Mouse (Mus musculus): ENCODE results near the gene Pdilt. TPM values are rescaled to one million over a fixed set of nuclear protein-coding genes. Genes with fewer than 3 reads are reported as not detected.

Pdilt gene
- total RNA-seq, 1 experiment, result not detected

DNA sequence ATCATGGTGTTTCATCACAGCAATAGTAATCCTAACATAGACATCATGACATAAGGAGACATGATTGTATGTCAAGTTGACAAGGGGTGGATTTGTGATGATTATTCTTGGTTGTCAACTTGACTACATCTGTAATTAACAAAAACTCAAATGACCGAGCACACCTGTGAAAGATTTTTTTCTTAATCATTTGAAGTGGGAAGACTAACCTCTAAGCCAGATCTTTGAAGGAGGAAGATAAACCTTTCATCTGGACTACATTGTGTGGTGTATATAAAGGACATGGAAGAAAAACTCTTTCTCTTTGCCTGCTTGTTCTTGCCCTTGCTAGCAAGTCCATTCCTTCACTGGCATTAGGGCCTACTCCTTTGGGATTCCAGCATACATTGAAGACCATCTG, 30.8 kb upstream of the Pdilt start, which contains the start of gene Acsm2:
TSS of gene Acsm2 (plus strand) at position 301 of the 400 bp plus-strand sequence.
- Histone ChIP-seq H3K9me3 (ENCODE audit: control insufficient read depth, insufficient read depth, low read depth, low read length) (no peaks in the 10 kb centered on the region), H3K4me3 (ENCODE audit: insufficient read depth in 1 of 2, low read depth in 1 of 2, low read length in 2 of 2, poor library complexity in 1 of 2, severe bottlenecking in 1 of 2) (no peak within 1 kb of the TSS), H3K27ac (ENCODE audit: insufficient read depth, low read depth, low read length, poor library complexity, severe bottlenecking) (no peak within 1 kb of the TSS), H3K9ac (ENCODE audit: insufficient read depth, low read depth, low read length, poor library complexity, severe bottlenecking) (no peak within 1 kb of the TSS), H3K36me3 (ENCODE audit: control insufficient read depth, insufficient read depth, low read length, poor library complexity, severe bottlenecking) (no peaks in the 10 kb centered on the region), H3K4me1 (ENCODE audit: control insufficient read depth in 2 of 2, insufficient read depth in 2 of 2, low read length in 2 of 2, poor library complexity in 1 of 2) (no peaks in the 10 kb centered on the region)
- in situ Hi-C loops (cut with MboI; ENCODE audit: low sequenced_read_pairs in 2 of 2, unreplicated experiment in 2 of 2), result no loop called here
- TF ChIP-seq ZNF384 (IDR thresholded peaks at IDR 0.05; ENCODE audit: low read depth, low read length), result no peak
- TF ChIP-seq HCFC1 (IDR thresholded peaks at IDR 0.05; ENCODE audit: borderline replicate concordance, insufficient read depth, low read length), result no peak
- TF ChIP-seq MAFK (IDR thresholded peaks at IDR 0.05; ENCODE audit: insufficient read depth, low read depth, low read length), result no peak
- TF ChIP-seq CHD2 (IDR thresholded peaks at IDR 0.05; ENCODE audit: low read depth, low read length), result no peak
- TF ChIP-seq ZC3H11A (IDR thresholded peaks at IDR 0.05; ENCODE audit: borderline replicate concordance, low read depth, low read length), result no peak
- no peak for DNase-seq (ENCODE audit: low read depth, low spot score)

DNA sequence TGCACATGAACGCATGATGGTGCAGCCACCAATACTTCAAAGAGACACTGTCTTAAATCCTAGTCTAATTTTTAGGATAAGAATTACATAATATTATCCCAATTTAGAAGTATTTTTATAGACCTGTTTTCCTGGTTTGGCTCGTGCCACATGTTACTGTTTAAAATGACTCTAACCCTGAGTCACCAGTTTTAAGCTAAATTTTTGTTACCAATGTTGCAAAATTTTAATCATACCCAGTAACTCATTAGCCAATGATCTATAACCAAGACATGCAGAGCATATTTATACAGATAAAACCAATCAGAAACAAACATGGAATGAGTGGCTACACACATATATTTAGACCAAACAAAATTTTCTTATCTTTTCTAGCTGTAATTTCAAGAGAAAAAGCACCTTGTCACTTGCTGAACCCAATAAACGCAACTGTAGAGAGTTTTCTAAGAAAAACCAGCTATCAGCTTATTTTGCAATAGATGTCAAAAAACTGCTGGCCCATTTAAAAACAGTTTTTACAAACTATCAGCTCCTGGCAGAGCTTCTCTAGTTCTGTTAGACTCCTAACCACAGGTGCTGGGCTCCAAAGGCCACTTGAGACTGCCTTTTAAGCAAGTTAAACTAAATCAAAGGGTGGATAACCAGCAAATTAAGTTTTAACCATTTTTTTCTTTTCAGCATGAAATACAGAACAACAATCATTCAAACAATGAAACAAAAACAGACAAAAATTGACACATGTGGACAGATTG, 27.4 kb upstream of the Pdilt start:
- Histone ChIP-seq H3K9me3 (ENCODE audit: control insufficient read depth, insufficient read depth, low read depth, low read length) (no peaks in the 10 kb centered on the region), H3K4me1 (ENCODE audit: control insufficient read depth in 2 of 2, insufficient read depth in 2 of 2, low read length in 2 of 2, poor library complexity in 1 of 2) (no peaks in the 10 kb centered on the region), H3K4me3 (ENCODE audit: insufficient read depth in 1 of 2, low read depth in 1 of 2, low read length in 2 of 2, poor library complexity in 1 of 2, severe bottlenecking in 1 of 2) (no peak overlapping the region)

GRCm38 (mm10) chr7:119545572-119545971, 22.3 kb upstream of the Pdilt start:
- Histone ChIP-seq H3K27ac (ENCODE audit: insufficient read depth, low read depth, low read length, poor library complexity, severe bottlenecking) (no peak overlapping the region), H3K9me3 (ENCODE audit: control insufficient read depth, insufficient read depth, low read depth, low read length) (no peaks in the 10 kb centered on the region), H3K36me3 (ENCODE audit: control insufficient read depth, insufficient read depth, low read length, poor library complexity, severe bottlenecking) (no peaks in the 10 kb centered on the region), H3K9ac (ENCODE audit: insufficient read depth, low read depth, low read length, poor library complexity, severe bottlenecking) (no peak overlapping the region), H3K4me1 (ENCODE audit: control insufficient read depth in 2 of 2, insufficient read depth in 2 of 2, low read length in 2 of 2, poor library complexity in 1 of 2) (no peaks in the 10 kb centered on the region), H3K4me3 (ENCODE audit: insufficient read depth in 1 of 2, low read depth in 1 of 2, low read length in 2 of 2, poor library complexity in 1 of 2, severe bottlenecking in 1 of 2) (no peak overlapping the region)
- in situ Hi-C loops (cut with MboI; ENCODE audit: low sequenced_read_pairs in 2 of 2, unreplicated experiment in 2 of 2), result no loop called here
- peak; percentile 7 for DNase-seq (ENCODE audit: low read depth, low spot score)
- 0 out of 2 replicates have a peak, but pooled peaks have one; percentile 31 for TF ChIP-seq ZNF384 (IDR thresholded peaks at IDR 0.05; ENCODE audit: low read depth, low read length)
- no peak for TF ChIP-seq MAFK (IDR thresholded peaks at IDR 0.05; ENCODE audit: insufficient read depth, low read depth, low read length)

More for the DNA sequence above, 27.4 kb upstream of the Pdilt start:
- Histone ChIP-seq H3K9ac (ENCODE audit: insufficient read depth, low read depth, low read length, poor library complexity, severe bottlenecking) (no peak overlapping the region), H3K27ac (ENCODE audit: insufficient read depth, low read depth, low read length, poor library complexity, severe bottlenecking) (no peak overlapping the region), H3K36me3 (ENCODE audit: control insufficient read depth, insufficient read depth, low read length, poor library complexity, severe bottlenecking) (no peaks in the 10 kb centered on the region)
- DNase-seq (ENCODE audit: low read depth, low spot score), result no peak
- no peak for TF ChIP-seq HCFC1 (IDR thresholded peaks at IDR 0.05; ENCODE audit: borderline replicate concordance, insufficient read depth, low read length)
- TF ChIP-seq ZC3H11A (IDR thresholded peaks at IDR 0.05; ENCODE audit: borderline replicate concordance, low read depth, low read length), result no peak
- no peak for TF ChIP-seq CHD2 (IDR thresholded peaks at IDR 0.05; ENCODE audit: low read depth, low read length)
- TF ChIP-seq MAFK (IDR thresholded peaks at IDR 0.05; ENCODE audit: insufficient read depth, low read depth, low read length), result no peak
- TF ChIP-seq ZNF384 (IDR thresholded peaks at IDR 0.05; ENCODE audit: low read depth, low read length), result no peak
- in situ Hi-C loops (cut with MboI; ENCODE audit: low sequenced_read_pairs in 2 of 2, unreplicated experiment in 2 of 2), result no loop called here

DNA sequence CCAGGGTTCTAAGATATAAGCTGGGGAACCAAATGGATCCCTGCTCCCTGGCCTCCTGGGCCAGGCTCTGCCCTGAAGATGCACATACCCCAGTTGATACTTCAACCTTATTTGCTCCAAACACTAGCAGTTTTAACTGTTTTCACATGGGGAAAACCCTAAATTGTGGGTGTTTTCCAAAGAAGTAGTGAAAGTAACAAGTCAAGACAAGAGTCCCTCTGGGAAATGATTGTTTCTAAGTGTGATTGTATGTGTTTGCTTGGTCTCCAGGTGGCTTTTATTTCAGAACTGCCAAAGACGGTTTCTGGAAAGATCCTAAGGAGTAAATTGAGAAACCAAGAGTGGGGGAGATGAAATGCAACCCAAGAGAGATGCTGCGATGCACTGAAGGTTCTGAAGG, 19.2 kb upstream of the Pdilt start:
- TF ChIP-seq ZC3H11A (IDR thresholded peaks at IDR 0.05; ENCODE audit: borderline replicate concordance, low read depth, low read length) (no peak), HCFC1 (IDR thresholded peaks at IDR 0.05; ENCODE audit: borderline replicate concordance, insufficient read depth, low read length) (no peak), ZNF384 (IDR thresholded peaks at IDR 0.05; ENCODE audit: low read depth, low read length) (no peak), CHD2 (IDR thresholded peaks at IDR 0.05; ENCODE audit: low read depth, low read length) (no peak), MAFK (IDR thresholded peaks at IDR 0.05; ENCODE audit: insufficient read depth, low read depth, low read length) (no peak)
- no peaks in the 10 kb centered on the region for H3K4me1 ChIP-seq (ENCODE audit: control insufficient read depth in 2 of 2, insufficient read depth in 2 of 2, low read length in 2 of 2, poor library complexity in 1 of 2)
- H3K9ac ChIP-seq (ENCODE audit: insufficient read depth, low read depth, low read length, poor library complexity, severe bottlenecking), result no peak overlapping the region
- in situ Hi-C loops (cut with MboI; ENCODE audit: low sequenced_read_pairs in 2 of 2, unreplicated experiment in 2 of 2), result no loop called here
- no peak for DNase-seq (ENCODE audit: low read depth, low spot score)
- no peaks in the 10 kb centered on the region for H3K36me3 ChIP-seq (ENCODE audit: control insufficient read depth, insufficient read depth, low read length, poor library complexity, severe bottlenecking)
- no peak overlapping the region for H3K27ac ChIP-seq (ENCODE audit: insufficient read depth, low read depth, low read length, poor library complexity, severe bottlenecking)
- no peaks in the 10 kb centered on the region for H3K9me3 ChIP-seq (ENCODE audit: control insufficient read depth, insufficient read depth, low read depth, low read length)
- H3K4me3 ChIP-seq (ENCODE audit: insufficient read depth in 1 of 2, low read depth in 1 of 2, low read length in 2 of 2, poor library complexity in 1 of 2, severe bottlenecking in 1 of 2), result no peak overlapping the region
